Mouse (Mus musculus) right cerebral cortex, postnatal 14 days (tissue): ENCODE results near the gene Fam229b.

Experiments
- DNase-seq: peaks from one replicate; pipeline ENCODE4 v3.0.0; 2022

Fam229b gene

DNA sequence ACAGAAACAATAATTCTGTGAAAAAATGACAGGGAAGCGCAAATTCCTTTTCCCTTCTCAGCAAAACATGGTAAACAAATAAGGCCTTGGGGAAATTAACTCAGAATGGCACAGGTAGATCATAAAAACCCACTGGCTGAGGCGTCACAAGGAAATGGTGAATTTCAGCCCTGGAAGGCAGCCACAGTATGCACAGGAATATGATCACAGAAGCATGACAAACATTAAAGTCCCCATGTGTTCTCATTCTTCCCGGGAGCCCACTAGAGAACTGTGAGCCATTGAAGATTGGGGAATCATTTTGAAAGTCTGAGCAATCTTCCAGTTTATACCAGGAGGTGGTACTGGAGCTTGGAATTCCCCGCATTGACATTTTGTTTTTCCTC lies 24.2 kb downstream of the Fam229b start:
- no peak for DNase-seq

- no peak for DNase-seq
Measured at GRCm38 (mm10) chr10:39108837-39109488, 24.8 kb downstream of the Fam229b start.

GRCm38 (mm10) chr10:39106935-39107334 lies 26.8 kb downstream of the Fam229b start:
- no peak for DNase-seq

DNA sequence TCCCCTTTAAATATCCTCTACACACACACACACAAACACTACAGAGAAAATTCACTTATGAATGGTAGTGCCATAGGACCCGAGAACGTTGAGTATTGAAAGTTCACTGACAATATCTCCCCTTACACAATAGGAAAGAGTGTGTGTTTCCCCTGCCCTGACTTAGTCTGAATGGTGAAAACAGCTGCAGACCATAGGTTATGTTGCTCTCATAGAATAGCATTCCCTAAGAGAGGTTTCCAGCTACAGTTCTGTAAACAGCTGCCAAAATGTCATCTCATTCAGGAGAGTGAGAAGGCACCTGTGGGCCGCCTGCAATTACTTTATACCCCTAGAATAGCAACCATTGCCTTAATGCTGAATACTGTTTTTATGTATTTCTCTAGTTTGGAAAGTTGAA lies 27.3 kb downstream of the Fam229b start:
- no peak for DNase-seq

DNA sequence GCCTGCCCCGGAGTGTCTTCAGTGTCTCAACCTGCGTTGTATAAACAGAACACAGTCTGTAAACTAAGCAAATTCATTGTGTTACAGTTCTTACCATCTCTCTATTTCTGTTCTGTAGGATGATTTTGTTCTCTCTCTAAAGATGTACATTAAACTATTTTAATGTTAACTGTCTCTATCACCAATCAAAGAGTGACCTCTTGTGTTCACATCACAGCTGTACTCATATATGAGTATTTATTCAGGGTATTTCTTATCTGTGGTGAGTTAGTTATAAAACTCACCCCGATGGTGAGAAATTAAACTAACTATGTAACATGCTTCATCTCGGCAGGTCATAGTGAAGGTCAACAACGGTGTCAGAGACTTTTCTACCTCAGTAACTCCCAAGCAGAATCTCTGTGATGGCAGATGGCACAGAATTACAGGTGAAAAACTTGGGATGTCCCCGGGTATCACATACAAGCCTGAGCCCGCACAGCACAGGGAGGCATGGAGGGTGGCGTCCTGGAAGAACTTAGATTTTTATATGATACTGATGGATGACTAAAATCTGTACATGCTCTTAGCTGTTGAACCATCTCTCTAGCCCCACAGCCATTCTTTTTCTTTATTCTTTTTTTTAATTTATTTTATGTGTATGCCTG lies 28.8 kb downstream of the Fam229b start:
- no peak for DNase-seq

- no peak for DNase-seq
Measured at GRCm38 (mm10) chr10:39098746-39099145, 35.0 kb downstream of the Fam229b start.

DNA sequence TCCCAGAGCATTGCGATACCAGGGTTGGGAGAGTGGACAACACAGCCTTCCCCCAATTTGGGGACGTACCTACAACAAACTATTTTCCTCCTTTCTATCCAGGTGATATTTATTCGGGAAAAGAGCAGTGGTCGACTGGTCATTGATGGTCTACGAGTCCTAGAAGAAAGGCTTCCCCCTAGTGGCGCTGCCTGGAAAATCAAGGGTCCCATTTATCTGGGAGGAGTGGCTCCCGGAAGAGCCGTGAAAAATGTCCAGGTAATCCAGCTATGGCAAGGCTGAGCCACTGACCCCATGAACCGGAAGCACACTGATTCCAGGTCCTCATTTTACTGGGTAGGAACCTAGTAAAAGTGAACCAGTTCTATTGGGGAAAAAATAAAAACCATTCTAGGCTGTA lies 36.7 kb downstream of the Fam229b start:
- DNase-seq = peak; percentile 44

GRCm38 (mm10) chr10:39072048-39072447 lies 61.7 kb downstream of the Fam229b start:
- DNase-seq = no peak
